Mouse (Mus musculus) cerebellum, postnatal 4 days (tissue): ENCODE measurements around the gene R3hcc1l.

Source experiments
- DNase-seq, 2 experiments: peaks; one replicate each; pipeline ENCODE4 v3.0.0; 2022; ENCODE audit warnings: low spot score in 2 of 2, mixed read lengths in 1 of 2

The R3hcc1l gene

GRCm38 (mm10) chr19:42518620-42519310, at the start of gene R3hcc1l:
Gene R3hcc1l, plus strand, starts transcription at chr19:42518759.
- peak; percentile 95 to 99 for DNase-seq

- peak in 1 of 2 experiments; percentile 40 for DNase-seq
These were observed 47.0 kb upstream of the R3hcc1l start for GRCm38 (mm10) chr19:42471571-42471970.

GRCm38 (mm10) chr19:42472831-42473230, 45.7 kb upstream of the R3hcc1l start:
- no peak for DNase-seq

GRCm38 (mm10) chr19:42477769-42478168, 40.8 kb upstream of the R3hcc1l start:
- no peak for DNase-seq

- no peak for DNase-seq
These were observed 40.3 kb upstream of the R3hcc1l start for GRCm38 (mm10) chr19:42478303-42478702.

- no peak for DNase-seq
These were observed 33.1 kb upstream of the R3hcc1l start for GRCm38 (mm10) chr19:42485443-42485842.

- DNase-seq: no peak
These were observed 31.3 kb upstream of the R3hcc1l start for GRCm38 (mm10) chr19:42487261-42487660.

- no peak for DNase-seq
These were observed 25.2 kb upstream of the R3hcc1l start for GRCm38 (mm10) chr19:42493257-42493917.

GRCm38 (mm10) chr19:42504156-42504555, 14.4 kb upstream of the R3hcc1l start:
- no peak for DNase-seq

- DNase-seq: no peak
These were observed 8.9 kb upstream of the R3hcc1l start for GRCm38 (mm10) chr19:42509625-42510024.

- no peak for DNase-seq
These were observed 8.0 kb upstream of the R3hcc1l start for GRCm38 (mm10) chr19:42510276-42511171.

GRCm38 (mm10) chr19:42515656-42516055, 2.9 kb upstream of the R3hcc1l start:
- no peak for DNase-seq

GRCm38 (mm10) chr19:42516121-42516520, 2.4 kb upstream of the R3hcc1l start:
- no peak for DNase-seq

GRCm38 (mm10) chr19:42517957-42518619, 471 bp upstream of the R3hcc1l start:
- no peak for DNase-seq

GRCm38 (mm10) chr19:42519760-42520159, 1.2 kb downstream of the R3hcc1l start:
- no peak for DNase-seq

- no peak for DNase-seq
These were observed 6.1 kb downstream of the R3hcc1l start for GRCm38 (mm10) chr19:42524703-42525102.

GRCm38 (mm10) chr19:42529992-42530437, 11.5 kb downstream of the R3hcc1l start:
- DNase-seq: no peak

- no peak for DNase-seq
These were observed 15.9 kb downstream of the R3hcc1l start for GRCm38 (mm10) chr19:42534427-42534826.

GRCm38 (mm10) chr19:42537600-42537999, 19.0 kb downstream of the R3hcc1l start:
- no peak for DNase-seq

- DNase-seq: no peak
These were observed 20.4 kb downstream of the R3hcc1l start for GRCm38 (mm10) chr19:42538911-42539310.

GRCm38 (mm10) chr19:42539414-42540189, 21.0 kb downstream of the R3hcc1l start:
- DNase-seq: no peak
